Mouse (Mus musculus) lung, adult 2 months (tissue): ENCODE data around the gene Pgm2l1. TPM values are rescaled to one million over a fixed set of nuclear protein-coding genes. Genes with fewer than 3 reads are reported as not detected.

ENCODE experiments used
- DNase-seq: peaks from one replicate; pipeline ENCODE4 v3.0.0; 2022
- H3K4me1 ChIP-seq: fragments of 200-500 bp; 2 replicates; pipeline ENCODE4 v1.6.1; 2011; ENCODE audit warnings: low read length; ENCODE audit not compliant: control insufficient read depth, insufficient read depth
- H3K4me3 ChIP-seq: fragments of 200-500 bp; replicated peaks from 2 replicates; pipeline ENCODE3; 2011; ENCODE audit warnings: low read depth, mild to moderate bottlenecking, control low read depth, low read length; ENCODE audit errors: extremely low read depth
- CTCF ChIP-seq: fragments of 200-500 bp; IDR thresholded peaks from 2 replicates; pipeline ENCODE4 v1.5.1; 2011; ENCODE audit warnings: mild to moderate bottlenecking, low read length, control low read depth; ENCODE audit not compliant: insufficient read depth
- POLR2A ChIP-seq: fragments of 200-500 bp; IDR thresholded peaks from 2 replicates; pipeline ENCODE4 v1.6.1; 2011; ENCODE audit warnings: low read depth, mild to moderate bottlenecking, control low read depth, low read length, borderline replicate concordance; ENCODE audit errors: extremely low read depth
- WGBS: fragments of 180-500 bp; shearing (Covaris S2); methylation state at CpG from one replicate; pipeline ENCODE4 v1.1.7; 2018; 5-methylcytosine and 5-hydroxymethylcytosine counted together
- polyA plus RNA-seq: library from polyadenylated mRNA; depleted of rRNA; stranded (reverse); fragments of >200 nt; gene quantifications from 2 replicates; pipeline ENCODE4 v1.2.3, GENCODE M21; 2012; rRNA removed

Pgm2l1 gene
- polyA plus RNA-seq = 4.6 and 5.0 TPM in 2 replicates

DNA sequence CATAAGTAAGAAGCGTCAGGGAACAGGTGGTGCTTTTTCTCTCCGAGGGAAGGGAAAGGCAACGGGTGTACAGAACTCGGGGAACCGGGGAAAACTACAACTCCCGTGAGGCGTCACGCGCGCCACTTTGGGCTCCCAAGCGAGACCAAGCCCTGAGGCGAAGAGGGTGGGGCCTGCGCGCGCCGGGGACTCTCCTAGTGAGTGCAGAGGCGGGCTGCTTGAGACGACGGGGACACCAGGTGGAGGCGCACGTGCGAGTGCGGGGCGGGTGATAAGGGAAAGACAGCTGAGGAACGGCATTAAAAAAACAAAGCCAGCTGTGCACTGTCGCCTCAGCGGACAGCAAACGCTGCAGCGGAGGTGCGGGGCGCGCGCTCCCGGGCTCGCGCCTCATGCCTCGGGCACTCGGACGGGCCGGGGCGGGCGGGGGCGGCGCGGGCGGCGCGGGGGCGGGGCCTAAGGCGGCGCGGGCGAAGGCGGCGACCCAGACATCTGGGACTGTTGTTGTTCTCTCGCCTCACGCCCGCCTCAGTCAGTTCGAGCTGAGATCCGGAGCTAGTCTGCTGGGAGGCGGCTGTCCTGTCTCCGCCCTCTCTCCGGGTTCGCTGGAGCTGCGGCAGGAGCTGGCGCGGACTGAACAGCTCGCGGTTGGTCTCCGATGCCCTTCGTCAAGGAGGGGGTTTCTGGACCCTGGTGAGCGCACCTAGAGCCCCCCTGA lies at the start of gene Pgm2l1:
Gene Pgm2l1 (plus strand): TSS at position 237 of the 718 bp plus-strand sequence.
- no peak for TF ChIP-seq CTCF
- peak; percentile 87; the same call in 1 of the 2 replicates for TF ChIP-seq POLR2A
- peak within 1 kb of the TSS; percentile 79 for H3K4me3 ChIP-seq
- 1% methylated on average over 67 of the region's 72 CpGs for WGBS
- peak; percentile 96 for DNase-seq
- peaks cover 3% of the 10 kb centered on the region; the same call in 1 of the 2 replicates for H3K4me1 ChIP-seq

DNA sequence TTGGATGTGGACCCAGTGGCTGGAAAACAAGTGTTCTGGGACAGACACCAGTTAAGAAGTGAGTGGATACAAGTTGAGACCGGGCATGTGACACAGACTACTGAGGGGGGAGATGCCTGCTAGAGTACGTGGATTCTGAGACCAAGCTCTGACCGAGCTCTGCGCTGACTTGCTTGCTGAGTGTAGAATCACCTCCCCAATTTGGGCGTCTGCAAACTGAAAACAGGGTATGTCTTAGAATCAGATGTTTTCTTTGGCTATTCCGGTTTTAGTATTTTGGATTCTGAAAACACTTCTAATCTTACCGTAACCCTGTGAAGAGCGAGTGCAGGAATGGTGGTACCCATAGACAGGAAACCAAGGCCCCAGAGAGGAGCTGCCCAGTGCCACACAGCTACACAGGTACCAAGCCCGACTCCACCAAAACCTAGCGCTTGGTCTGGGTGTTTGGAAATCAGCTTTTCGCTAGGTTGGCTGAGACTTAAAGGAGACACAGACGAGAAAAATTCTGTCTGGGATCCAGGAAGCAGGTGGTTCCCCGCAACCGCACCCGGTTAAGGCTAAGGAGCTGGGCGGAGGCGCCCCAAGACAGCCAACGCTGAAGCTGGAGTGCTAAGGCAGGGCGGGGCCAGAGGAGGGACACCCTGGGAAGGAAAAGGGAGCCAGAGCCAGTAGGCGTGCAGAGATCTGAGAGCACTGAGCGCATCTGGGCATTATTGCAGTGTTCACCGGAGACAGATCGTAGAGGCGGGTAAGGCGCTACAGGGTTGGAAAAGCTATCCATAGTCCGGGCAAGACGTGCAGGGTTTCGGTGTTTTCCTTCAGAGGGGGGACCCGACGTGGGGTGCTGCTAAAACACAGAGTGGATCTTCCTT lies 48.9 kb upstream of the Pgm2l1 start:
- TF ChIP-seq POLR2A = 0 out of 2 replicates have a peak, but pooled peaks have one; percentile 1
- no peak for TF ChIP-seq CTCF
- H3K4me3 ChIP-seq = peak overlapping the region; percentile 59
- H3K4me1 ChIP-seq = peaks cover 5% of the 10 kb centered on the region; the same call in 1 of the 2 replicates
- peak; percentile 61 for DNase-seq
- WGBS = 10% methylated on average over 30 of the region's 30 CpGs

- H3K4me1 ChIP-seq = peaks cover 5% of the 10 kb centered on the region; the same call in 1 of the 2 replicates
Measured at GRCm38 (mm10) chr7:100178891-100179233, 48.3 kb upstream of the Pgm2l1 start.

GRCm38 (mm10) chr7:100179394-100179793 lies 47.8 kb upstream of the Pgm2l1 start:
- Histone ChIP-seq H3K4me1 (peaks cover 5% of the 10 kb centered on the region; the same call in 1 of the 2 replicates), H3K4me3 (no peak overlapping the region)
- DNase-seq = no peak
- TF ChIP-seq CTCF = no peak
- no peak for TF ChIP-seq POLR2A
- WGBS = 54% methylated on average over 7 of the region's 7 CpGs

More at GRCm38 (mm10) chr7:100178891-100179233, 48.3 kb upstream of the Pgm2l1 start:
- 3% methylated on average over 15 of the region's 15 CpGs for WGBS
- peak overlapping the region; percentile 59 for H3K4me3 ChIP-seq
- no peak for TF ChIP-seq CTCF
- TF ChIP-seq POLR2A = no peak
- DNase-seq = no peak

- 65% methylated on average over 7 of the region's 7 CpGs for WGBS
- Histone ChIP-seq H3K4me3 (no peak overlapping the region), H3K4me1 (peaks cover 5% of the 10 kb centered on the region; the same call in 1 of the 2 replicates)
- TF ChIP-seq POLR2A (no peak), CTCF (no peak)
- DNase-seq = no peak
Measured at GRCm38 (mm10) chr7:100179836-100180407, 47.3 kb upstream of the Pgm2l1 start.

GRCm38 (mm10) chr7:100181176-100181575 lies 46.0 kb upstream of the Pgm2l1 start:
- WGBS = 88% methylated on average over 2 of the region's 2 CpGs
- Histone ChIP-seq H3K4me3 (no peak overlapping the region), H3K4me1 (peaks cover 5% of the 10 kb centered on the region; the same call in 1 of the 2 replicates)
- DNase-seq = no peak
- TF ChIP-seq POLR2A (no peak), CTCF (no peak)

DNA sequence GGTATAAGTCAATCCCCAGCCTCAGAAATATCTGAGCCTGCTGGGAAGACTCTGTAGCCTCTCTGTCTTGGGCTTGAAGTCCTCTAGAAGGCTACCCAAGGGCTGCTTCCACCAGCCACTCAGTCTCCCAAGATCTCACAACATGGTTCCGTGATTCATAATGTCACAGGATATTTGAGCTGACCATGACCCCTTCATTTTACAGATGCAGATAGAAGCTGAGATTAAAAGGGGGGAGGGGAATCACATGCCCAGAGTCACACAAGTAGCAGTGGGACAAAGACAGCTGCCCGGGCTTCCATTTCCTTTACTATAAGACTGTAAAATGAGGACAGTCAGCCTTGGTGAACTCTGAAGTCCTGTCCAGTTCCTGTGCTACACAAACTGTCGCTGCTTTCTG lies 45.6 kb upstream of the Pgm2l1 start:
- TF ChIP-seq CTCF (no peak), POLR2A (no peak)
- no peak for DNase-seq
- H3K4me1 ChIP-seq = peaks cover 5% of the 10 kb centered on the region; the same call in 1 of the 2 replicates
- WGBS = 73% methylated on average over 3 of the region's 3 CpGs
- H3K4me3 ChIP-seq = no peak overlapping the region

DNA sequence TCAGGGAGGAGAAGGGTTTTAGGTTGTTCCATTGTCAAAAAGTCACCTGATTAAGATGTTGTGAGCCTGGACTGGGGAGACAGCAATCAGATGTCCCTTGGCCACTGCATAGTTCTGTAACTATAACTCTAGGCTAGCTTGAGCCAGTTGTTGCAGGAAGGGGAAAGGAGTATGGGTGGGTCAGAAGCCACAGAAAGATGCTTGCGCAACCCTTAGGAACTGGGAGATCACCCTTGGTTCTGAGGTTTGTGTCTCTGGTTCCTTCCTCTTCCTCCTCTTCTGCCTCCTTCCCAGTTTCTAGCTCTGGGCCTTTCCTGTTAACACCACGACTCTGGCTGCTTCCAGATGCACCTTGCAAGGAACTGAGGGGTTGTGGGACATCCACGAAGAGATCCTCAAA lies 44.8 kb upstream of the Pgm2l1 start:
- 71% methylated on average over 3 of the region's 3 CpGs for WGBS
- Histone ChIP-seq H3K4me1 (peaks cover 5% of the 10 kb centered on the region; the same call in 1 of the 2 replicates), H3K4me3 (no peak overlapping the region)
- no peak for DNase-seq
- TF ChIP-seq POLR2A (no peak), CTCF (no peak)

- TF ChIP-seq CTCF = peak; percentile 88
- TF ChIP-seq POLR2A = no peak
Measured at GRCm38 (mm10) chr7:100187601-100188000, 39.6 kb upstream of the Pgm2l1 start.

More at GRCm38 (mm10) chr7:100187601-100188000, 39.6 kb upstream of the Pgm2l1 start:
- Histone ChIP-seq H3K4me3 (no peak overlapping the region), H3K4me1 (no peaks in the 10 kb centered on the region)
- DNase-seq = peak; percentile 31
- WGBS = 17% methylated on average over 7 of the region's 7 CpGs
